Mouse (Mus musculus) ES-E14 (cell line): ENCODE data around the gene Nxn. TPM values are rescaled to one million over a fixed set of nuclear protein-coding genes. Genes with fewer than 3 reads are reported as not detected.

ENCODE experiments used
- DNase-seq: peaks from one replicate; pipeline ENCODE4 v3.0.0-alpha.2; 2013; ENCODE audit warnings: low read depth, low spot score
- H3K27ac ChIP-seq: 2 replicates; pipeline ENCODE4 v1.5.1; 2012; ENCODE audit warnings: low read depth, mild to moderate bottlenecking, low read length, moderate library complexity, mixed read lengths; ENCODE audit not compliant: poor library complexity, insufficient read depth, severe bottlenecking
- H3K36me3 ChIP-seq: 2 replicates; pipeline ENCODE4 v1.6.1; 2012; ENCODE audit warnings: mild to moderate bottlenecking, low read length, moderate library complexity, mixed read lengths; ENCODE audit not compliant: control insufficient read depth, poor library complexity, insufficient read depth, severe bottlenecking
- H3K4me1 ChIP-seq, 2 experiments: fragments of 150-350 bp in 1 of 2; sonication (generic) in 1 of 2; 2 replicates each; pipeline ENCODE4 v1.6.1; 2012; ENCODE audit warnings: low read length in 2 of 2, mild to moderate bottlenecking in 1 of 2, mixed read lengths in 1 of 2; ENCODE audit not compliant: control insufficient read depth in 2 of 2, insufficient read depth in 2 of 2, poor library complexity in 1 of 2
- H3K4me3 ChIP-seq, 2 experiments: fragments of 150-350 bp in 1 of 2; sonication (generic) in 1 of 2; 2 replicates each; pipeline ENCODE4 v1.5.1; 2012; ENCODE audit warnings: low read length in 2 of 2, low read depth in 1 of 2, mild to moderate bottlenecking in 1 of 2, mixed read lengths in 1 of 2; ENCODE audit not compliant: insufficient read depth in 1 of 2, poor library complexity in 1 of 2, severe bottlenecking in 1 of 2
- H3K9ac ChIP-seq: 2 replicates; pipeline ENCODE4 v1.6.1; 2012; ENCODE audit warnings: low read depth, mild to moderate bottlenecking, low read length, mixed read lengths; ENCODE audit not compliant: poor library complexity, insufficient read depth, severe bottlenecking
- H3K9me3 ChIP-seq: fragments of 150-350 bp; sonication (generic); 2 replicates; pipeline ENCODE4 v1.6.1; 2012; ENCODE audit warnings: low read depth, mild to moderate bottlenecking, low read length; ENCODE audit not compliant: control insufficient read depth, insufficient read depth
- CHD2 ChIP-seq: IDR thresholded peaks from 2 replicates; pipeline ENCODE4 v1.6.1; 2014; ENCODE audit warnings: mild to moderate bottlenecking, low read depth, low read length, inconsistent platforms
- HCFC1 ChIP-seq: IDR thresholded peaks from 2 replicates; pipeline ENCODE4 v1.6.1; 2012; ENCODE audit warnings: low read length, inconsistent platforms, borderline replicate concordance; ENCODE audit not compliant: insufficient read depth
- MAFK ChIP-seq: IDR thresholded peaks from 2 replicates; pipeline ENCODE4 v1.6.1; 2014; ENCODE audit warnings: mild to moderate bottlenecking, low read depth, low read length, inconsistent platforms; ENCODE audit not compliant: insufficient read depth
- ZC3H11A ChIP-seq: IDR thresholded peaks from 2 replicates; pipeline ENCODE4 v1.6.1; 2012; ENCODE audit warnings: low read depth, mild to moderate bottlenecking, inconsistent platforms, low read length, borderline replicate concordance
- ZNF384 ChIP-seq: IDR thresholded peaks from 2 replicates; pipeline ENCODE4 v1.6.1; 2012; ENCODE audit warnings: low read depth, low read length, inconsistent platforms
- in situ Hi-C, 2 experiments: fragments of 600-800 bp; cut with MboI; formaldehyde crosslinking; loops; one replicate each; pipeline ENCODE4 v1.15.1; 2025; ENCODE audit warnings: low sequenced_read_pairs in 2 of 2, inconsistent platforms in 1 of 2; ENCODE audit not compliant: unreplicated experiment in 2 of 2
- total RNA-seq: library from RNA; depleted of rRNA; stranded (reverse); fragments of 300-350 nt; gene quantifications from 2 replicates; pipeline ENCODE4 v1.2.3, GENCODE M21; 2012

Nxn gene
- total RNA-seq, 1 experiment = 48.0 TPM

DNA sequence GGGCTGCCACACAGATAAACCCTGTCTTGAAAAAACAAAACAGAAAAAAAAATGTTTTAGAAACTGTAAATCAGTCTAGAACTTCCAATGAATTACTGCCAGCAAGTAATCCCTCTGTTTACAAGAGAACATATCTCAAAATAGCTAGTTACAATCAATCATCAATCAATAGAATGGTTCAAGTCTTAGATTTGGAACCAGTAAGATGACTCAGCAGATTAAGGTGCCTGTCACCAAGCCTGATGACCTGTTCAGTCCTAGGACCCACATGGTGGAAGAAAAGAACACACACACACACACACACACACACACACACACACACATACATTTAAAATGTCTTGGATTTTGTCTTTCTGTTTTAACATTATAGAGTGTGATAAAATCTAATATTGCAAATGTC is 62.7 kb downstream of the Nxn start:
- in situ Hi-C loops = no loop called here
- no peak for DNase-seq
- H3K9me3 ChIP-seq = no peaks in the 10 kb centered on the region
- H3K4me3 ChIP-seq = no peak overlapping the region
- TF ChIP-seq MAFK (peak; percentile 50; the same call in 1 of the 2 replicates), ZC3H11A (no peak)
- no peak overlapping the region for H3K27ac ChIP-seq
- H3K9ac ChIP-seq = no peak overlapping the region
- H3K4me1 ChIP-seq = no peaks in the 10 kb centered on the region; a peak in 2 of 4 replicates
- no peaks in the 10 kb centered on the region for H3K36me3 ChIP-seq

DNA sequence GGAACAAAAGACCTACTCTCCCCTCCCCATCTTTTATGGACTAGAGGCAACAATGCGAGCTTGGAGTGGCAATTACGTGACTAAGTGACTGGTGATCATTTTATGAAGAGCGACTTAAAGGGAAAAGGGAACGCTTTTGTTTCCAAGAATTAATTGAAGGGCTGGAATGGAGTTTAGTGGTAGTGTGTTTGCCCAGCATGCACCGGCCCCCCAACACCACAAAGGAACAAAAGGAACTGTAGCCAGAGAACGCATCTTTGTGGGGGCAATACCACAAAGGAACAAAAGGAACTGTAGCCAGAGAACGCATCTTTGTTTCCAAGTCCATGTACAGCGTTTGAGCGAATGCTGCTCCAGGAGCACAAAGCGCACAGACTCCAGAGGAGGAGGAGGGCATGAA is 64.0 kb downstream of the Nxn start:
- no peaks in the 10 kb centered on the region for H3K9me3 ChIP-seq
- H3K4me1 ChIP-seq = peaks cover 0 to 2% of the 10 kb centered on the region in 2 experiments; a peak in 2 of 4 replicates
- in situ Hi-C loops = no loop called here
- H3K36me3 ChIP-seq = no peaks in the 10 kb centered on the region
- DNase-seq = no peak
- TF ChIP-seq ZC3H11A = no peak
- TF ChIP-seq MAFK = no peak
- no peak for TF ChIP-seq CHD2
- no peak for TF ChIP-seq ZNF384
- H3K9ac ChIP-seq = no peak overlapping the region
- H3K27ac ChIP-seq = no peak overlapping the region
- H3K4me3 ChIP-seq = no peak overlapping the region

DNA sequence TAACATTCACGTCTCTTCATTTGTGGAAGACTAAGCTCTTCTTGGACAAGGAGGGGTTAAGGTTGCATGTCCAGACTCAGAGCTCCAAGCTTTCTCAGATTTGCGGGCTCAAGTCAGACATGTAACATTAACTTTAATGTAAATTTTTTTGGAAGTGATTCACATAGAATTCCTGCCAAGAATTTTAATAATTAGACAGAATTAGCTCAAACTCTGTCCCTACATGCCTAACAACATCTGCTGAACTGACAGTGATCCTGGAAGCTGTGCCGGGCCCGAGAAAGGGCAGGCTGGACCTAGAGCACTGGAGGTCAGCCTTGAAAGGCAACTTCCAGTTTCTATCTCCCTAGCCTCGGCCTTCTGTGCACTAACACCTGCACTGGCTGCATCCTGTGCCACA is 66.7 kb downstream of the Nxn start:
- Histone ChIP-seq H3K4me3 (no peak overlapping the region), H3K27ac (no peak overlapping the region), H3K9me3 (no peaks in the 10 kb centered on the region), H3K9ac (no peak overlapping the region), H3K36me3 (no peaks in the 10 kb centered on the region), H3K4me1 (peaks cover 0 to 5% of the 10 kb centered on the region in 2 experiments; a peak in 1 of 4 replicates)
- in situ Hi-C loops = no loop called here
- no peak for DNase-seq
- TF ChIP-seq ZNF384 (no peak), MAFK (no peak), CHD2 (no peak)

DNA sequence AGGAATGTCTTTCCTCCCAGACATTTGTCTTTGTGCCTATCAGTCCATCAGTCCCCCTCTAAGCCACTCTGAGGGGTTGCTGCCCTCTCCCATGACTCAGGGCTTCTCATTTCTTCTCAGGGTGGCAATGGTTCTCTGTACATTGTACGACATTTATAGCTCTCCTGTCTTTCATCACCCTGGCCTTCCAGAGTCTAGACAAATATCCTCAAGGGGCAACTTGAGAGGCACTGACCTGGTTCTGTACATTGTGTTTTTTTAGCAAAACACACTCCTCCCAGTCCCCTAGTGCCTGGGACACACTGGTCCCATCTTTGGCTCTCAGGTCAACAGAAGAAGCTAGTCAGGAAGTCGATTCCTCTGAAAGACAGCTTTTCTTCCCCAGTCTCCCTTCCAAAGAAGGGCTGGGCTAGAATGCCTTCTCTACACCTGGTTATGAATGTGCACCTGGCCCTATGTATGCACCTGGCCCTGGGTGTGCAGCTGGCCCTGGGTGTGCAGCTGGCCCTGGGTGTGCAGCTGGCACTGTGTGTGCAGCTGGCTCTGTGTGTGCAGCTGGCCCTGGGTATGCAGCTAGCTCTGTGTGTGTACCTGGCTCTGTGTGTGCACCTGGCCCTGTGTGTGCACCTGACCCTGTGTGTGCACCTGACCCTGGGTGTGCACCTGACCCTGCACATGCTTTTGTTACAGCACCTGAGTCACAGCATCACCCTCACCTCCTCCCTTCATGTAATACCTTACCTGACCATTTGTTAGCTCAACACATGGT is 70.2 kb downstream of the Nxn start:
- H3K27ac ChIP-seq = no peak overlapping the region
- H3K4me3 ChIP-seq = no peak overlapping the region
- no peak overlapping the region for H3K9ac ChIP-seq
- no peak for TF ChIP-seq ZNF384
- no peak for TF ChIP-seq ZC3H11A
- TF ChIP-seq CHD2 = no peak
- no peak for TF ChIP-seq HCFC1
- TF ChIP-seq MAFK = no peak
- no peaks in the 10 kb centered on the region for H3K9me3 ChIP-seq
- in situ Hi-C loops = no loop called here
- no peak for DNase-seq
- no peaks in the 10 kb centered on the region for H3K36me3 ChIP-seq
- H3K4me1 ChIP-seq = peaks cover 0 to 29% of the 10 kb centered on the region in 2 experiments; a peak in 3 of 4 replicates

DNA sequence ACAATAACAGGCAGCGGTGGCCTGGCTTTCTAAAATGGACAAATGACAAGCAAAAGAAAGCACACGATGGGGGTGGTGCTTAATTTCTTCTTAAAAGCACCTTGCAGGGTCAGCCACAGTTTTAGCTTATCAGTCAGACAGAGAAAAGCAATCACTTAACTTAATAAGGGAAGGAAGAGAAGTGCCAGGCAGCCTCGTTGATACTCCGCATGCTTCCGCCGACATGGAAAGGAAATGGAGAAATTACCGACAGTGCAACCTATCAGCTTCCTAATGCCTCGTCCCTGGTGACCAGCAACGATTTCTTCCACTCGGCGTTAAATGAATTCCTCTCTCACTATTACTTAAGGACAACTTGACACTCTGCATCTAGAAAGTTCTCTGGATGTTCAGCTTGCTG is 70.9 kb downstream of the Nxn start:
- Histone ChIP-seq H3K4me1 (peaks cover 2 to 31% of the 10 kb centered on the region in 2 experiments), H3K9me3 (no peaks in the 10 kb centered on the region), H3K36me3 (no peaks in the 10 kb centered on the region), H3K4me3 (no peak overlapping the region), H3K27ac (no peak overlapping the region), H3K9ac (no peak overlapping the region)
- in situ Hi-C loops = no loop called here
- no peak for DNase-seq
- TF ChIP-seq MAFK (no peak), CHD2 (no peak), ZNF384 (no peak), HCFC1 (no peak), ZC3H11A (no peak)
